ENCODE assay signal across 8 mouse cellular contexts in genomic region chr9:15356916-15357483, GRCm38 (mm10). TPM values are rescaled to one million over a fixed set of nuclear protein-coding genes. Genes with fewer than 3 reads are reported as not detected.
DNase-seq lines count a peak whose midpoint lies in the region; ATAC-seq lines count a peak whose summit lies in the region.

No protein-coding gene starts in this region.

- H3K27ac ChIP-seq in kidney, embryonic 14.5 days (ENCODE audit: low read depth, low read length) = peak overlapping the region; percentile 81
- no peak overlapping the region for H3K27ac ChIP-seq in brown adipose tissue, adult 24 weeks (replicated peaks; ENCODE audit: low read depth, low read length)
- H3K27ac ChIP-seq in hindbrain, embryonic 12.5 days = peak overlapping the region; percentile 72
- peak overlapping the region; percentile 86 for H3K27ac ChIP-seq in midbrain, embryonic 13.5 days

- DNase-seq in kidney, adult 8-10 months = no peak
- DNase-seq in spleen, postnatal 36 days (ENCODE audit: low spot score in 2 of 2) = no peak
- no peak for DNase-seq in Muller cell, postnatal 12 days (ENCODE audit: inconsistent ontology term)

- 0 out of 2 replicates have a peak, but pooled peaks cover 6% of the 10 kb centered on the region for H3K4me1 ChIP-seq in kidney, embryonic 14.5 days (ENCODE audit: control insufficient read depth, insufficient read depth, low read length)
- no peaks in the 10 kb centered on the region for H3K4me1 ChIP-seq in brown adipose tissue, adult 24 weeks (ENCODE audit: control insufficient read depth, insufficient read depth, insufficient read length, low read length)
- peaks cover 7% of the 10 kb centered on the region; the same call in 1 of the 2 replicates for H3K4me1 ChIP-seq in hindbrain, embryonic 12.5 days
- peaks cover 18% of the 10 kb centered on the region for H3K4me1 ChIP-seq in midbrain, embryonic 13.5 days (replicated peaks)

- H3K9me3 ChIP-seq in kidney, embryonic 14.5 days (ENCODE audit: control insufficient read depth, low read length) = no peaks in the 10 kb centered on the region
- H3K9me3 ChIP-seq in hindbrain, embryonic 12.5 days (replicated peaks) = no peaks in the 10 kb centered on the region
- H3K9me3 ChIP-seq in midbrain, embryonic 13.5 days = no peaks in the 10 kb centered on the region

- H3K9ac ChIP-seq in kidney, embryonic 14.5 days (ENCODE audit: low read depth, low read length) = peak overlapping the region; percentile 85
- H3K9ac ChIP-seq in hindbrain, embryonic 12.5 days = peak overlapping the region; percentile 74
- peak overlapping the region; percentile 89 for H3K9ac ChIP-seq in midbrain, embryonic 13.5 days (replicated peaks)

- H3K36me3 ChIP-seq in kidney, embryonic 14.5 days (ENCODE audit: control insufficient read depth, insufficient read depth, low read length) = peaks cover 14% of the 10 kb centered on the region
- H3K36me3 ChIP-seq in hindbrain, embryonic 12.5 days = 0 out of 2 replicates have a peak, but pooled peaks cover 1% of the 10 kb centered on the region
- peaks cover 6% of the 10 kb centered on the region for H3K36me3 ChIP-seq in midbrain, embryonic 13.5 days

- peak overlapping the region; percentile 90 for H3K4me3 ChIP-seq in kidney, embryonic 14.5 days (ENCODE audit: low read length)
- H3K4me3 ChIP-seq in brown adipose tissue, adult 24 weeks (ENCODE audit: insufficient read depth, low read depth, low read length) = peak overlapping the region; percentile 80
- peak overlapping the region; percentile 72 for H3K4me3 ChIP-seq in hindbrain, embryonic 12.5 days
- peak overlapping the region; percentile 87 for H3K4me3 ChIP-seq in midbrain, embryonic 13.5 days (replicated peaks)

- WGBS in kidney, embryonic 14.5 days = 0% methylated on average over 9 of the region's 9 CpGs
- 1% methylated on average over 9 of the region's 9 CpGs for WGBS in hindbrain, embryonic 12.5 days
- WGBS in midbrain, embryonic 13.5 days = 1% methylated on average over 9 of the region's 9 CpGs

- H3K27me3 ChIP-seq in kidney, embryonic 14.5 days (ENCODE audit: control insufficient read depth, insufficient read depth, low read length) = no peaks in the 10 kb centered on the region
- H3K27me3 ChIP-seq in hindbrain, embryonic 12.5 days = peaks cover 9% of the 10 kb centered on the region; the same call in 1 of the 2 replicates
- H3K27me3 ChIP-seq in midbrain, embryonic 13.5 days = peaks cover 12% of the 10 kb centered on the region; the same call in 1 of the 2 replicates

- ATAC-seq in kidney, embryonic 14.5 days (ENCODE audit: low FRiP score, low TSS enrichment) = no peak; the same call in 1 of the 2 replicates
- peak; percentile 0; the same call in 1 of the 2 replicates for ATAC-seq in hindbrain, embryonic 12.5 days (ENCODE audit: low FRiP score)
- no peak for ATAC-seq in midbrain, embryonic 13.5 days
- no peak for ATAC-seq in inflammation-experienced regulatory T-cells, adult 6 months

- peak overlapping the region; percentile 56 for H3K4me2 ChIP-seq in kidney, embryonic 14.5 days (replicated peaks; ENCODE audit: low read depth, low read length)
- peak overlapping the region; percentile 77 for H3K4me2 ChIP-seq in hindbrain, embryonic 12.5 days (replicated peaks)
- peak overlapping the region; percentile 81 for H3K4me2 ChIP-seq in midbrain, embryonic 13.5 days (replicated peaks)

RNA-seq across cellular contexts. Expression of gene Cep295, which starts 0.6 kb away (rescaled TPM):
- 21.4 and 26.9 TPM in 2 replicates for polyA plus RNA-seq in kidney, embryonic 14.5 days (2014; fragmentation: Nextera tagmentation; extraction: Ambion mirVana)
- polyA plus RNA-seq in brown adipose tissue, adult 24 weeks (2012; ENCODE audit: insufficient read depth, insufficient read length, missing spikeins) = 5.1 and 5.7 TPM in 2 replicates
- 20.5 and 23.6 TPM in 2 replicates for polyA plus RNA-seq in hindbrain, embryonic 12.5 days (2016; fragmentation: Nextera tagmentation; extraction: Ambion mirVana)
- 17.3 and 18.5 TPM in 2 replicates for polyA plus RNA-seq in midbrain, embryonic 13.5 days (2015; fragmentation: Nextera tagmentation; extraction: Ambion mirVana)
- polyA plus RNA-seq in inflammation-experienced regulatory T-cells, adult 6 months (2017; shearing (Covaris generic)) = 10 to 100 TPM; 20.4 to 31.8 (median 30.6) TPM

RNA-seq across cellular contexts. Expression of gene 4931406C07Rik, which starts 50.8 kb away (rescaled TPM):
- 10.4 and 13.8 TPM in 2 replicates for polyA plus RNA-seq in kidney, embryonic 14.5 days (2014; fragmentation: Nextera tagmentation; extraction: Ambion mirVana)
- 370 and 448 TPM in 2 replicates for polyA plus RNA-seq in brown adipose tissue, adult 24 weeks (2012; ENCODE audit: insufficient read depth, insufficient read length, missing spikeins)
- polyA plus RNA-seq in hindbrain, embryonic 12.5 days (2016; fragmentation: Nextera tagmentation; extraction: Ambion mirVana) = 12.0 and 12.4 TPM in 2 replicates
- polyA plus RNA-seq in midbrain, embryonic 13.5 days (2015; fragmentation: Nextera tagmentation; extraction: Ambion mirVana) = 12.7 and 13.4 TPM in 2 replicates
- polyA plus RNA-seq in inflammation-experienced regulatory T-cells, adult 6 months (2017; shearing (Covaris generic)) = 1 to 10 TPM; 3.2 to 7.2 (median 5.0) TPM

RNA-seq across cellular contexts. Expression of gene Taf1d, which starts 51.0 kb away (rescaled TPM):
- polyA plus RNA-seq in kidney, embryonic 14.5 days (2014; fragmentation: Nextera tagmentation; extraction: Ambion mirVana) = 101 and 121 TPM in 2 replicates
- 41.7 and 53.1 TPM in 2 replicates for polyA plus RNA-seq in brown adipose tissue, adult 24 weeks (2012; ENCODE audit: insufficient read depth, insufficient read length, missing spikeins)
- 52.5 and 61.0 TPM in 2 replicates for polyA plus RNA-seq in hindbrain, embryonic 12.5 days (2016; fragmentation: Nextera tagmentation; extraction: Ambion mirVana)
- 55.7 and 57.7 TPM in 2 replicates for polyA plus RNA-seq in midbrain, embryonic 13.5 days (2015; fragmentation: Nextera tagmentation; extraction: Ambion mirVana)
- polyA plus RNA-seq in inflammation-experienced regulatory T-cells, adult 6 months (2017; shearing (Covaris generic)) = 100 to 1,000 TPM; 108 to 150 (median 131) TPM

Comparison
In these comparisons a context has a peak if more than half of its experiments do, and no peak if none do; other contexts are left out.
1. RNA of gene 4931406C07Rik, which starts 50.8 kb away (polyA plus RNA-seq): 370 to 448 TPM in brown adipose tissue, adult 24 weeks; 10.4 to 13.8 TPM in kidney, embryonic 14.5 days, 12.7 to 13.4 TPM in midbrain, embryonic 13.5 days, 12.0 to 12.4 TPM in hindbrain, embryonic 12.5 days and 3.2 to 7.2 TPM in inflammation-experienced regulatory T-cells, adult 6 months; every median in the first group is over 10 times any median in the second.
2. Peak in every context shown above with its lines, with median percentiles within 50 percentile points of each other: H3K4me2 ChIP-seq, H3K4me3 ChIP-seq and H3K9ac ChIP-seq.